Mouse (Mus musculus): ENCODE data around the gene Khdc1c. TPM values are rescaled to one million over a fixed set of nuclear protein-coding genes. Genes with fewer than 3 reads are reported as not detected.
A peak's percentile ranks its signal among the peaks of the same experiment; 100 is the strongest.
"Not testable (repeated sequence)": the region's sequence is repeated elsewhere in the genome, so short reads cannot be mapped to it uniquely, and the experiment has no call there.

The Khdc1c gene
- polyA plus RNA-seq, 1 experiment from 2014 or later = not detected

DNA sequence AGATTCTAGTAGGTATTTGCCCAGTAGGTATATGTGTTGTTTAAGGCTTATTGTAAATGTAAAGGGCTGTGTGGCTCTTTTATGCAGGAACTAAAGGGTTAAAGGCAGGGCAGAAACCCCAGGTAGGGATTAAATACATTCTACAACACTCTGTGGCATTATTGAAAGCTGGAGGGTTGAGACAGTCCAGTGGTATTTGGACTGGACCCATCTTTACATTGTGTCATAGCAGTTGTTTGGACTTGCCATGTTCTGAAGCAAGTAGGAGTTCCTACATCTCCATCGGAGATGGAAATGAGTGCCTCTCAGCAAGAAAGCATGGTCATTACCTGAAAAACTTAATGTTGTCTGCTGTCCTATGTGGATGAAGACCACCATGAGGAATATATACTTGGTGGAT lies 27.4 kb upstream of the Khdc1c start:
- Histone ChIP-seq H3K9ac (replicated peaks; ENCODE audit: low read depth, low read length) (no peak overlapping the region), H3K9me3 (ENCODE audit: control insufficient read depth, low read length) (no peaks in the 10 kb centered on the region), H3K4me2 (ENCODE audit: low read depth, low read length) (no peak overlapping the region), H3K27me3 (ENCODE audit: control insufficient read depth, insufficient read depth, low read length) (no peaks in the 10 kb centered on the region), H3K4me1 (ENCODE audit: control insufficient read depth, insufficient read depth, low read length) (no peaks in the 10 kb centered on the region), H3K36me3 (ENCODE audit: control insufficient read depth, insufficient read depth, low read length) (no peaks in the 10 kb centered on the region), H3K4me3 (ENCODE audit: low read depth, low read length) (no peak overlapping the region), H3K27ac (ENCODE audit: low read depth, low read length) (no peak overlapping the region)
- no peak for ATAC-seq (ENCODE audit: low read depth)
- 100% methylated on average over 1 of the region's 1 CpGs for WGBS

DNA sequence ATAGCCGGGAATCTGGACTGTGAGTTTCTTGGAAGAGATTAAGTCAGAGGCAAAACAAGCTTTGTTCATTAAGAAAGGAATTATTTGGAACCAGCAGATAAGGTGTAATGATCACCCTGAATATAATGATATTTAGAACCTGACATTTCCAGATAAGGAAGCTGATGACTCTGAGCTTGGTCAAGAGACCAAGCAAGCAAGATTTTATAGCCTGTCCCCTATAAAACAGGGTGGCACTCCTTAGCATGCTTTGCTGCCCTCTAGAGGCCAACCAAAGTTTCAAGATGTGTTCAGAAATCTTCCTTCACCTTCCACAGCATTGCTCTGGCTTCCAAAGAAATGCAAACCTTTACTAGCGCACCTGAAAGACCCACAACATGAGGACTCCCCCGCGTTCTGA lies 23.9 kb upstream of the Khdc1c start:
- WGBS = 68% methylated on average over 4 of the region's 4 CpGs
- no peak overlapping the region for H3K4me2 ChIP-seq (ENCODE audit: low read depth, low read length)
- ATAC-seq (ENCODE audit: low read depth) = no peak; the same call in 1 of the 2 replicates
- no peak overlapping the region for H3K9ac ChIP-seq (replicated peaks; ENCODE audit: low read depth, low read length)
- no peaks in the 10 kb centered on the region for H3K4me1 ChIP-seq (ENCODE audit: control insufficient read depth, insufficient read depth, low read length)
- H3K36me3 ChIP-seq (ENCODE audit: control insufficient read depth, insufficient read depth, low read length) = no peaks in the 10 kb centered on the region
- H3K9me3 ChIP-seq (ENCODE audit: control insufficient read depth, low read length) = no peaks in the 10 kb centered on the region
- no peaks in the 10 kb centered on the region for H3K27me3 ChIP-seq (ENCODE audit: control insufficient read depth, insufficient read depth, low read length)
- no peak overlapping the region for H3K4me3 ChIP-seq (ENCODE audit: low read depth, low read length)
- no peak overlapping the region for H3K27ac ChIP-seq (ENCODE audit: low read depth, low read length)

- WGBS = 91% methylated on average over 7 of the region's 7 CpGs
- H3K27me3 ChIP-seq (ENCODE audit: control insufficient read depth, insufficient read depth, low read length); H3K27ac ChIP-seq (ENCODE audit: low read depth, low read length); H3K36me3 ChIP-seq (ENCODE audit: control insufficient read depth, insufficient read depth, low read length); H3K9me3 ChIP-seq (ENCODE audit: control insufficient read depth, low read length); H3K4me3 ChIP-seq (ENCODE audit: low read depth, low read length); H3K4me1 ChIP-seq (ENCODE audit: control insufficient read depth, insufficient read depth, low read length); H3K4me2 ChIP-seq (ENCODE audit: low read depth, low read length); H3K9ac ChIP-seq (replicated peaks; ENCODE audit: low read depth, low read length); ATAC-seq (ENCODE audit: low read depth): not testable (repeated sequence)
Measured at GRCm38 (mm10) chr1:21344752-21345151, 23.4 kb upstream of the Khdc1c start.

DNA sequence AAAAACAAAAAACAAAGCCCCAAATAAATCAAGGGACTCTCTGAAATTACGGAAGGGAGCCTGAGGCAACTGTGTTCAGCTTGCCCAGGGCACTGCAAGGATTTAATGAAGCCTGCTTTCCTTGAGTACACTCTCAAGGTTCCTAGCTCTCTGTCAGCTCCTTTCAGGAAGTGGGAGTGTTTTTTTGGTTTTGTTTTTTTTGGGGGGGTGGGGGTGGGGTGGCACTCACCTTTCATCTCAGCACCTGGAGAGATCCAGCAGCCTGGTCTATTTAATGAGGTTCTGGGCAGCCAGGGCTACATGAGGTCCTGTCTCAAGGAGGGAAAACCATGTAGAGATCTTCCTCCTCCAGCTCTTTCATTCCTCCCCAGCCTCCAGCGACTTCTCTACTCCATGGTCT lies 18.8 kb upstream of the Khdc1c start, which contains the start of gene Khdc1a:
Khdc1a (plus strand) TSS at position 301 of the 400 bp plus-strand sequence.
- Histone ChIP-seq H3K9me3 (ENCODE audit: control insufficient read depth, low read length) (no peaks in the 10 kb centered on the region), H3K27ac (ENCODE audit: low read depth, low read length) (no peak within 1 kb of the TSS), H3K9ac (replicated peaks; ENCODE audit: low read depth, low read length) (no peak within 1 kb of the TSS), H3K36me3 (ENCODE audit: control insufficient read depth, insufficient read depth, low read length) (no peaks in the 10 kb centered on the region), H3K4me3 (ENCODE audit: low read depth, low read length) (no peak within 1 kb of the TSS), H3K4me1 (ENCODE audit: control insufficient read depth, insufficient read depth, low read length) (no peaks in the 10 kb centered on the region), H3K27me3 (ENCODE audit: control insufficient read depth, insufficient read depth, low read length) (no peaks in the 10 kb centered on the region), H3K4me2 (ENCODE audit: low read depth, low read length) (no peak within 1 kb of the TSS)
- ATAC-seq (ENCODE audit: low read depth) = no peak
- WGBS = 91% methylated on average over 2 of the region's 2 CpGs

GRCm38 (mm10) chr1:21383256-21383655 lies 15.1 kb downstream of the Khdc1c start, which contains the start of gene Khdc1b:
Khdc1b (plus strand) TSS chr1:21383556.
- no peak within 1 kb of the TSS for H3K27ac ChIP-seq (ENCODE audit: low read depth, low read length)
- no peak within 1 kb of the TSS for H3K9ac ChIP-seq (replicated peaks; ENCODE audit: low read depth, low read length)
- H3K9me3 ChIP-seq (ENCODE audit: control insufficient read depth, low read length) = no peaks in the 10 kb centered on the region
- no peaks in the 10 kb centered on the region for H3K4me1 ChIP-seq (ENCODE audit: control insufficient read depth, insufficient read depth, low read length)
- H3K27me3 ChIP-seq (ENCODE audit: control insufficient read depth, insufficient read depth, low read length) = no peaks in the 10 kb centered on the region
- no peaks in the 10 kb centered on the region for H3K36me3 ChIP-seq (ENCODE audit: control insufficient read depth, insufficient read depth, low read length)
- no peak for ATAC-seq (ENCODE audit: low read depth)
- WGBS = 79% methylated on average over 1 of the region's 1 CpGs
- H3K4me2 ChIP-seq (ENCODE audit: low read depth, low read length) = no peak within 1 kb of the TSS
- H3K4me3 ChIP-seq (ENCODE audit: low read depth, low read length) = no peak within 1 kb of the TSS

DNA sequence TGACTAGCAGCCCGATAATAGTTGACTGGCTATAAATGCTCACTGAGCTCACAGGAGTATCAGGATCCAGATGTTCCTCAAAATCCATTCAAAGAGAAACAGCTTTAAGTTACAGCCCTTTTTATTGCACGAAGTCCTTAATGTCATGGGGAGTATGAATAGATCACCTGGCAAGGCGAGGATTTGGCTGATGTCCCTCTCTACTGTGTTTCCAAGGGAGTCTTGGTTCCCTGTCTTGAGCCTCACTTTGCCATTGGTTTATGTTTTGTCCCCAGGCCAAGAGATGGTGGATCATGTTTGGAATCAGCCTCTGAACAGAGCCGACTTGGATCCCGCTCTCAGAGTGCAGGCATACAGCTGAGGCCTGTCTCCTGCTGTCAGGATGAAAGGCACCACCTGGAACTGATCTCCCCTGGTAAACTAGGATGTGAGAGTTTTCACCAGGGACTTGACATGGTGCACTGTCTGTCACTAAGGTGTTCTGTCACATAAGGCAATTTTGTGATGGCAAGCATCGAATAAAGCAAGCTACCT lies 23.1 kb downstream of the Khdc1c start:
- WGBS = 77% methylated on average over 6 of the region's 6 CpGs
- no peaks in the 10 kb centered on the region for H3K9me3 ChIP-seq (ENCODE audit: control insufficient read depth, low read length)
- ATAC-seq (ENCODE audit: low read depth) = no peak
- H3K4me1 ChIP-seq (ENCODE audit: control insufficient read depth, insufficient read depth, low read length) = no peaks in the 10 kb centered on the region
- no peak overlapping the region for H3K27ac ChIP-seq (ENCODE audit: low read depth, low read length)
- no peak overlapping the region for H3K4me3 ChIP-seq (ENCODE audit: low read depth, low read length)
- no peak overlapping the region for H3K9ac ChIP-seq (replicated peaks; ENCODE audit: low read depth, low read length)
- H3K36me3 ChIP-seq (ENCODE audit: control insufficient read depth, insufficient read depth, low read length) = no peaks in the 10 kb centered on the region
- no peak overlapping the region for H3K4me2 ChIP-seq (ENCODE audit: low read depth, low read length)
- no peaks in the 10 kb centered on the region for H3K27me3 ChIP-seq (ENCODE audit: control insufficient read depth, insufficient read depth, low read length)

DNA sequence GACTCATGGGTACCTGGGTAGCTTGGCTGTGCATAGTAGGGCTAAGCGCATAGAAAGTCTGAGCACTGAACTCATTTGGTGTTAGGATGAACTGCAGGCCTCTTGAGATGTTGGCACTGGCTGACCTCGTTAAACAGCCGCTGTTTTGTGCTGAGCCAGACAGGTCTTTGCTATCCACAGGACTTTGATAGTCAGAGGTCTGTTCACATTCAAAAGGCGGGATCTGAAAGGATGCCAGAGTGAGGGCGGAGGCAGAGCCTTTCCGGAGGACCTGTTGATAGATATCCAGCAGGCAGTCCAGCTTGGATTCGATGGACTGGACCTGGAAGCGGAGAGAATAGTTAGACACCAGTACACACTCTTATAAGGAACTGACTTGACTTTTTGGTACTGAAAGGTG lies 34.7 kb downstream of the Khdc1c start:
- no peak overlapping the region for H3K4me2 ChIP-seq (ENCODE audit: low read depth, low read length)
- no peaks in the 10 kb centered on the region for H3K27me3 ChIP-seq (ENCODE audit: control insufficient read depth, insufficient read depth, low read length)
- H3K9me3 ChIP-seq (ENCODE audit: control insufficient read depth, low read length) = no peaks in the 10 kb centered on the region
- H3K27ac ChIP-seq (ENCODE audit: low read depth, low read length) = no peak overlapping the region
- H3K4me3 ChIP-seq (ENCODE audit: low read depth, low read length) = no peak overlapping the region
- H3K4me1 ChIP-seq (ENCODE audit: control insufficient read depth, insufficient read depth, low read length) = no peaks in the 10 kb centered on the region
- no peaks in the 10 kb centered on the region for H3K36me3 ChIP-seq (ENCODE audit: control insufficient read depth, insufficient read depth, low read length)
- WGBS = 85% methylated on average over 8 of the region's 8 CpGs
- H3K9ac ChIP-seq (replicated peaks; ENCODE audit: low read depth, low read length) = no peak overlapping the region
- ATAC-seq (ENCODE audit: low read depth) = no peak

GRCm38 (mm10) chr1:21407266-21407665 lies 39.1 kb downstream of the Khdc1c start:
- Histone ChIP-seq H3K27me3 (ENCODE audit: control insufficient read depth, insufficient read depth, low read length) (no peaks in the 10 kb centered on the region), H3K4me2 (ENCODE audit: low read depth, low read length) (no peak overlapping the region), H3K27ac (ENCODE audit: low read depth, low read length) (no peak overlapping the region), H3K9ac (replicated peaks; ENCODE audit: low read depth, low read length) (no peak overlapping the region), H3K4me3 (ENCODE audit: low read depth, low read length) (no peak overlapping the region), H3K9me3 (ENCODE audit: control insufficient read depth, low read length) (no peaks in the 10 kb centered on the region), H3K36me3 (ENCODE audit: control insufficient read depth, insufficient read depth, low read length) (no peaks in the 10 kb centered on the region), H3K4me1 (ENCODE audit: control insufficient read depth, insufficient read depth, low read length) (no peaks in the 10 kb centered on the region)
- WGBS = 20% methylated on average over 2 of the region's 2 CpGs
- peak; percentile 58; the same call in 1 of the 2 replicates for ATAC-seq (ENCODE audit: low read depth)

- no peak overlapping the region for H3K27ac ChIP-seq (ENCODE audit: low read depth, low read length)
- no peaks in the 10 kb centered on the region for H3K27me3 ChIP-seq (ENCODE audit: control insufficient read depth, insufficient read depth, low read length)
- WGBS = 49% methylated on average over 18 of the region's 18 CpGs
Measured at GRCm38 (mm10) chr1:21411331-21412196, 43.4 kb downstream of the Khdc1c start.

More at GRCm38 (mm10) chr1:21411331-21412196, 43.4 kb downstream of the Khdc1c start:
- Histone ChIP-seq H3K36me3 (ENCODE audit: control insufficient read depth, insufficient read depth, low read length) (no peaks in the 10 kb centered on the region), H3K4me1 (ENCODE audit: control insufficient read depth, insufficient read depth, low read length) (no peaks in the 10 kb centered on the region), H3K4me2 (ENCODE audit: low read depth, low read length) (no peak overlapping the region), H3K9me3 (ENCODE audit: control insufficient read depth, low read length) (no peaks in the 10 kb centered on the region), H3K9ac (replicated peaks; ENCODE audit: low read depth, low read length) (no peak overlapping the region), H3K4me3 (ENCODE audit: low read depth, low read length) (no peak overlapping the region)
- ATAC-seq (ENCODE audit: low read depth) = peak; percentile 90

All from neural tube, embryonic 14.5 days (tissue).